Mouse (Mus musculus) spleen, postnatal 4 days (tissue): ENCODE data around the gene Defa2.
"Not testable (repeated sequence)": the region's sequence is repeated elsewhere in the genome, so short reads cannot be mapped to it uniquely, and the experiment has no call there.

ENCODE experiments used
- DNase-seq, 2 experiments: peaks; one replicate each; pipeline ENCODE4 v3.0.0; 2022; ENCODE audit warnings: low spot score in 2 of 2

Gene Defa2

DNA sequence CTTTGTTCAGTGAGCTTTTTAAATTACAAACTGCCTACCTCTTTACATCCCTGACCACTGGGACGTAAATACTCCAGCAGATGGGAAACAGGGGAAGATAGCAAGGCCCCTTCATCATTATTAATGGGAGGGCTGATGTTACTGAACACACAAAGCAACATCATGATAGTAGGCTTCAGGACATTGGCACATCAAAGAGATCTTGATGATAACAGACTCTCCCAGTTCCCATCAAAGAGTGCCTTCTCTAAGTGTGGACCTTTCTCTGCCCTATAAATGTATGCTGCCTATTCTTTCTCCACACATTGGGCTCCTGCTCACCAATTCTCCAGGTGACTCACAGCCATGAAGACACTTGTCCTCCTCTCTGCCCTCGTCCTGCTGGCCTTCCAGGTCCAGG is at the start of gene Defa2:
Gene Defa2, plus strand, starts transcription at position 301 of the 400 bp plus-strand sequence.
- DNase-seq: not testable (repeated sequence)

DNA sequence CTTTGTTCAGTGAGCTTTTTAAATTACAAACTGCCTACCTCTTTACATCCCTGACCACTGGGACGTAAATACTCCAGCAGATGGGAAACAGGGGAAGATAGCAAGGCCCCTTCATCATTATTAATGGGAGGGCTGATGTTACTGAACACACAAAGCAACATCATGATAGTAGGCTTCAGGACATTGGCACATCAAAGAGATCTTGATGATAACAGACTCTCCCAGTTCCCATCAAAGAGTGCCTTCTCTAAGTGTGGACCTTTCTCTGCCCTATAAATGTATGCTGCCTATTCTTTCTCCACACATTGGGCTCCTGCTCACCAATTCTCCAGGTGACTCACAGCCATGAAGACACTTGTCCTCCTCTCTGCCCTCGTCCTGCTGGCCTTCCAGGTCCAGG is 13.2 kb downstream of the Defa2 start, which contains the start of gene Defa33:
Gene Defa33, plus strand, starts transcription at position 301 of the 400 bp plus-strand sequence.
- DNase-seq: not testable (repeated sequence)

DNA sequence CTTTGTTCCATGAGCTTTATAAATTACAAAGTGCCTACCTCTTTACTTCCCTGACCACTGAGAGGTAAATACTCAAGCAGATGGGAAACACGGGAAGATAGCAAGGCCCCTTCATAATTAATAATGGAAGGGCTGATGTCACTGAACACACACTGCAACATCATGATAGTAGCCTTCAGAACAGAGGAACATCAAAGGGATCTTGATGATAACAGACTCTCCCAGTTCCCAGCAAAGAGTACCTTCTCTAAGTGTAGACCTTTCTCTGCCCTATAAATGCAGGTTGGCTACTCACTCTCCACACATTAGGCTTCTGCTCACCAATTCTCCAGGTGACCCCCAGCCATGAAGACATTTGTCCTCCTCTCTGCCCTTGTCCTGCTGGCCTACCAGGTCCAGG is 48.8 kb downstream of the Defa2 start, which contains the start of gene Defa36:
Gene Defa36, plus strand, starts transcription at position 301 of the 400 bp plus-strand sequence.
- DNase-seq: not testable (repeated sequence)
